Mouse (Mus musculus): ENCODE measurements around the gene Phb. TPM values are rescaled to one million over a fixed set of nuclear protein-coding genes. Genes with fewer than 3 reads are reported as not detected.

The Phb gene
- polyA plus RNA-seq, 1 experiment, result 172 TPM

- TF ChIP-seq POLR2A (IDR thresholded peaks at IDR 0.05; ENCODE audit: borderline replicate concordance, extremely low read depth, insufficient read depth, insufficient read length, poor library complexity, severe bottlenecking) (no peak), CTCF (IDR thresholded peaks at IDR 0.05; ENCODE audit: borderline replicate concordance, extremely low read depth, insufficient read depth, insufficient read length) (no peak)
- peak; percentile 55 for DNase-seq (ENCODE audit: low read depth)
Observed at GRCm38 (mm10) chr11:95713225-95713810, 46.6 kb downstream of the Phb start.

- TF ChIP-seq POLR2A (IDR thresholded peaks at IDR 0.05; ENCODE audit: borderline replicate concordance, extremely low read depth, insufficient read depth, insufficient read length, poor library complexity, severe bottlenecking) (no peak), CTCF (IDR thresholded peaks at IDR 0.05; ENCODE audit: borderline replicate concordance, extremely low read depth, insufficient read depth, insufficient read length) (no peak)
- DNase-seq (ENCODE audit: low read depth), result peak; percentile 60
Observed at GRCm38 (mm10) chr11:95713811-95714241, 47.1 kb downstream of the Phb start.

- DNase-seq (ENCODE audit: low read depth), result no peak
- TF ChIP-seq POLR2A (IDR thresholded peaks at IDR 0.05; ENCODE audit: borderline replicate concordance, extremely low read depth, insufficient read depth, insufficient read length, poor library complexity, severe bottlenecking), result no peak
- no peak for TF ChIP-seq CTCF (IDR thresholded peaks at IDR 0.05; ENCODE audit: borderline replicate concordance, extremely low read depth, insufficient read depth, insufficient read length)
Observed at GRCm38 (mm10) chr11:95714411-95714810, 47.7 kb downstream of the Phb start.

GRCm38 (mm10) chr11:95716136-95716535 is 49.4 kb downstream of the Phb start:
- DNase-seq (ENCODE audit: low read depth), result peak; percentile 21
- TF ChIP-seq POLR2A (IDR thresholded peaks at IDR 0.05; ENCODE audit: borderline replicate concordance, extremely low read depth, insufficient read depth, insufficient read length, poor library complexity, severe bottlenecking), result no peak
- TF ChIP-seq CTCF (IDR thresholded peaks at IDR 0.05; ENCODE audit: borderline replicate concordance, extremely low read depth, insufficient read depth, insufficient read length), result no peak

GRCm38 (mm10) chr11:95719356-95719755 is 52.6 kb downstream of the Phb start:
- DNase-seq (ENCODE audit: low read depth), result no peak
- TF ChIP-seq POLR2A (IDR thresholded peaks at IDR 0.05; ENCODE audit: borderline replicate concordance, extremely low read depth, insufficient read depth, insufficient read length, poor library complexity, severe bottlenecking) (no peak), CTCF (IDR thresholded peaks at IDR 0.05; ENCODE audit: borderline replicate concordance, extremely low read depth, insufficient read depth, insufficient read length) (no peak)

GRCm38 (mm10) chr11:95723287-95723686 is 56.5 kb downstream of the Phb start, which contains the start of gene B130006D01Rik:
Gene B130006D01Rik (plus strand): TSS chr11:95723587.
- no peak for TF ChIP-seq POLR2A (IDR thresholded peaks at IDR 0.05; ENCODE audit: borderline replicate concordance, extremely low read depth, insufficient read depth, insufficient read length, poor library complexity, severe bottlenecking)
- no peak for TF ChIP-seq CTCF (IDR thresholded peaks at IDR 0.05; ENCODE audit: borderline replicate concordance, extremely low read depth, insufficient read depth, insufficient read length)
- DNase-seq (ENCODE audit: low read depth), result no peak

- no peak for DNase-seq (ENCODE audit: low read depth)
- TF ChIP-seq POLR2A (IDR thresholded peaks at IDR 0.05; ENCODE audit: borderline replicate concordance, extremely low read depth, insufficient read depth, insufficient read length, poor library complexity, severe bottlenecking) (no peak), CTCF (IDR thresholded peaks at IDR 0.05; ENCODE audit: borderline replicate concordance, extremely low read depth, insufficient read depth, insufficient read length) (no peak)
Observed at GRCm38 (mm10) chr11:95724466-95724865, 57.7 kb downstream of the Phb start.

- DNase-seq (ENCODE audit: low read depth), result no peak
- TF ChIP-seq POLR2A (IDR thresholded peaks at IDR 0.05; ENCODE audit: borderline replicate concordance, extremely low read depth, insufficient read depth, insufficient read length, poor library complexity, severe bottlenecking) (no peak), CTCF (IDR thresholded peaks at IDR 0.05; ENCODE audit: borderline replicate concordance, extremely low read depth, insufficient read depth, insufficient read length) (no peak)
Observed at GRCm38 (mm10) chr11:95726156-95726555, 59.4 kb downstream of the Phb start.

GRCm38 (mm10) chr11:95727947-95728346 is 61.2 kb downstream of the Phb start:
- TF ChIP-seq CTCF (IDR thresholded peaks at IDR 0.05; ENCODE audit: borderline replicate concordance, extremely low read depth, insufficient read depth, insufficient read length) (no peak), POLR2A (IDR thresholded peaks at IDR 0.05; ENCODE audit: borderline replicate concordance, extremely low read depth, insufficient read depth, insufficient read length, poor library complexity, severe bottlenecking) (no peak)
- no peak for DNase-seq (ENCODE audit: low read depth)

- TF ChIP-seq CTCF (IDR thresholded peaks at IDR 0.05; ENCODE audit: borderline replicate concordance, extremely low read depth, insufficient read depth, insufficient read length) (no peak), POLR2A (IDR thresholded peaks at IDR 0.05; ENCODE audit: borderline replicate concordance, extremely low read depth, insufficient read depth, insufficient read length, poor library complexity, severe bottlenecking) (no peak)
- DNase-seq (ENCODE audit: low read depth), result no peak
Observed at GRCm38 (mm10) chr11:95728916-95729907, 62.5 kb downstream of the Phb start.

Other genes with a start within 250 kb of the Phb start
- gene Nxph3, start 152.4 kb upstream of the Phb start, polyA plus RNA-seq (2012; rRNA removed), result 9.2 and 15.6 TPM in 2 replicates
- gene Ngfr, start 79.2 kb upstream of the Phb start, polyA plus RNA-seq (2012; rRNA removed), result 17.2 and 42.3 TPM in 2 replicates
- 24.6 and 35.9 TPM in 2 replicates for gene Zfp652, start 45.7 kb downstream of the Phb start, polyA plus RNA-seq (2012; rRNA removed)
- gene B130006D01Rik, start 56.6 kb downstream of the Phb start, polyA plus RNA-seq (2012; rRNA removed), result 0.38 and 0.56 TPM in 2 replicates
- 0.67 and 9.9 TPM in 2 replicates for gene Phospho1, start 157.5 kb downstream of the Phb start, polyA plus RNA-seq (2012; rRNA removed)
- gene Gngt2, start 170.3 kb downstream of the Phb start, polyA plus RNA-seq (2012; rRNA removed), result 1.4 and 1.5 TPM in 2 replicates
- gene Abi3, start 175.5 kb downstream of the Phb start, polyA plus RNA-seq (2012; rRNA removed), result 2.7 and 3.3 TPM in 2 replicates
- 0.06 TPM in 1 of 2 replicates, not detected in the other for gene B4galnt2, start 247.9 kb downstream of the Phb start, polyA plus RNA-seq (2012; rRNA removed)

Measured in brain, embryonic 14.5 days (tissue).